Mouse (Mus musculus) midbrain, embryonic 11.5 days (tissue): Measurements from ENCODE around the gene Vopp1. TPM values are rescaled to one million over a fixed set of nuclear protein-coding genes. Genes with fewer than 3 reads are reported as not detected.

Source experiments
- ATAC-seq: fragments of 200-750 bp; cut with Nextera tagmentation; 2 replicates; pipeline ENCODE4 v1.8.0; 2017; ENCODE audit warnings: moderate TSS enrichment, moderate library complexity; ENCODE audit not compliant: low FRiP score
- DNase-seq: peaks from one replicate; pipeline ENCODE4 v3.0.0; 2015; ENCODE audit warnings: low spot score; ENCODE audit errors: missing footprints
- H3K27ac ChIP-seq: fragments of 300-500 bp; sonication (generic); 2 replicates; pipeline ENCODE4 v1.5.1; 2014; ENCODE audit warnings: low read depth, low read length
- H3K27me3 ChIP-seq: fragments of 300-500 bp; sonication (generic); 2 replicates; pipeline ENCODE4 v1.6.1; 2014; ENCODE audit warnings: mild to moderate bottlenecking, low read length, moderate library complexity, mixed read lengths; ENCODE audit not compliant: control insufficient read depth, insufficient read depth
- H3K36me3 ChIP-seq: fragments of 300-500 bp; sonication (generic); 2 replicates; pipeline ENCODE4 v1.6.1; 2014; ENCODE audit warnings: mild to moderate bottlenecking, low read length, moderate library complexity, mixed read lengths; ENCODE audit not compliant: control insufficient read depth, insufficient read depth
- H3K4me1 ChIP-seq: fragments of 300-500 bp; sonication (generic); 2 replicates; pipeline ENCODE4 v1.6.1; 2014; ENCODE audit warnings: low read length; ENCODE audit not compliant: control insufficient read depth, insufficient read depth
- H3K4me2 ChIP-seq: fragments of 300-500 bp; sonication (generic); 2 replicates; pipeline ENCODE4 v1.6.1; 2014; ENCODE audit warnings: mild to moderate bottlenecking, moderate library complexity
- H3K4me3 ChIP-seq: fragments of 300-500 bp; sonication (generic); 2 replicates; pipeline ENCODE4 v1.5.1; 2014; ENCODE audit warnings: low read depth, low read length
- H3K9ac ChIP-seq: fragments of 300-500 bp; sonication (generic); 2 replicates; pipeline ENCODE4 v1.6.1; 2014; ENCODE audit warnings: low read length
- H3K9me3 ChIP-seq: fragments of 300-500 bp; sonication (generic); 2 replicates; pipeline ENCODE4 v1.6.1; 2016; ENCODE audit warnings: low read length; ENCODE audit not compliant: control insufficient read depth
- WGBS: fragments of 180-500 bp; shearing (Covaris S2); extraction: QIAGEN DNeasy Blood & Tissue Kit; methylation state at CpG from one replicate; pipeline ENCODE4 v1.1.7; 2014; 5-methylcytosine and 5-hydroxymethylcytosine counted together
- polyA plus RNA-seq: library from polyadenylated mRNA; unstranded; fragments of >200 nt; fragmentation: Nextera tagmentation; extraction: Ambion mirVana; gene quantifications from 2 replicates; pipeline ENCODE4 v1.2.1, GENCODE M21; 2014

The Vopp1 gene
- polyA plus RNA-seq, 1 experiment from 2014 or later, result 71.1 TPM

DNA sequence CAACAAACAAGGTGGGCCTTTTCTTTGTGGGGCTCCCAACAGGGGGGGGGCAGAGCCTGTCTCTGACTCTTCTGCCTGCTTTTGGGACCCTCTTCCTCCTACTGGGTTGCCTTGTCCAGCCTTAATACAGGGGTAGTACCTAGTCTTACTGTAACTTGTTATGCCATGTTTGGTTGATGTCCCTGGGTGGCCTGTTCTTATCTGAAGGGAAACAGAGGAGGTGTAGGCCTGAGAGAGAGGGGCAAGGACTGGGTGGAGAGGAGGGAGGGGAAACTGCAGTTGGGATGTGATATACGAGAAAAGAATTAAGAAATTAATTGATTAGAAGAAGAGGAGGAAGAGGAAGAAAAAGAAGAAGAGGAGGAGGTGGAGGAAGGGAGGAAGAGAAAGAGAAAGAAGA, 58.7 kb downstream of the Vopp1 start:
- WGBS, result 88% methylated on average over 1 of the region's 1 CpGs
- H3K36me3 ChIP-seq, result no peaks in the 10 kb centered on the region

DNA sequence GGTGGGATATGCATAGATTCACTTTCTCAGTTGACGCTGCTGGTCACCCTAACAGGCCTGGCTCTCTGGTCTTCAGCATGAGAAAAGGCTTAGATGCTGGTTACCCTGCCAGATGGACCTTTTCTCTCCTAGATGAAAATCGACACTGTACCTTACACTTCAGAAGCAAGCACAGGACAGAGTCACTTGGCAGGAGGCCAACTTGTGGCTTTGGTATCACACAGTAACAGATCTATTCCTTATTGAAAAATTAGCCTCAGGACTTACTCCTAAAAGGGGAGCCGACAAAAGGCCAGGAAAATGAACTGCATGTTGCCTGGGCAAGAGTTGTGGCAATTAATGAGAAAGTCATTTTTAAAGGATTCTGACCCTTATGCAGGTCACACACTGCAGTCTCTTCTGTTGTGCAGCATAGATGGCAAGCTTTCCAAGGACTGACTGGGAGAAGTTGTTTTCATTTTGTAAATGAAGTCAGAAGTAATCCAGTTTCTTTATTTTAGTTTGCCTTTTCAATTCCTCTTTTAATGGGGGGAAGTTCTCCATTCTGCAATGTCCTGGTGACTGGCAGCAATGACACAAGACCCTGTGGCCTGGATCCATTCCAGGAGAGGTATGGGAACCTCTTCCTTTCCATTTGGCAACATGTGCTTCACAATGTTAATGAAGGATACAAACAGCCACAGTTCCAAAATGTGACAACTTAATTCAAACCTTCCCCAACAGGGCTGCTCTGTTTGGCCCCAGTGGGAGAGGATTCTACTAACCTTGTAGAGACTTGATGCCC, 59.7 kb downstream of the Vopp1 start:
- DNase-seq, result peak; percentile 31
- H3K4me1 ChIP-seq, result no peaks in the 10 kb centered on the region
- 84% methylated on average over 3 of the region's 3 CpGs for WGBS
- H3K4me3 ChIP-seq, result no peak overlapping the region
- H3K36me3 ChIP-seq, result no peaks in the 10 kb centered on the region
- no peak overlapping the region for H3K27ac ChIP-seq
- no peak for ATAC-seq
- H3K27me3 ChIP-seq, result no peaks in the 10 kb centered on the region
- H3K9me3 ChIP-seq, result no peaks in the 10 kb centered on the region
- no peak overlapping the region for H3K9ac ChIP-seq
- H3K4me2 ChIP-seq, result no peak overlapping the region

More for the DNA sequence above, 58.7 kb downstream of the Vopp1 start:
- Histone ChIP-seq H3K9ac (no peak overlapping the region), H3K27ac (no peak overlapping the region), H3K4me1 (no peaks in the 10 kb centered on the region), H3K4me2 (no peak overlapping the region), H3K9me3 (no peaks in the 10 kb centered on the region), H3K27me3 (no peaks in the 10 kb centered on the region), H3K4me3 (no peak overlapping the region)
- no peak for ATAC-seq
- no peak for DNase-seq

DNA sequence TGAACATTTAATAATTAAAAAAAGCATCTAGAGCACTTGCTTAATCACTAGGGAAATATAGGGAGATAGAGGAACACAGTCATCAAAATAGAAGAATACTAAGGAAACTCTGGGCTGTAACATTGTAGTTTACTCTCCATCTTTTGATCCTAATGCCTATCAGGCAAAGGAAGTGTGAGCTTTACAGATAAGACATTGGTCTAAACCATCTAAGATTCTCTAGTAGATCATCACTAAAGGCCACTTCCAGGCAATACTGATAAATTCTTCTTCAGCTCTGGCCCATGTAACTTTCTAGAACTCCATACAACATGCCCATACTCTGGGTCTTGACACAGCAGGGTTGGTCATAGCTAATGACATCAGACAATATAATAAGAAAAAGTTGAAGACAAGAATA, 61.9 kb downstream of the Vopp1 start:
- H3K4me1 ChIP-seq, result no peaks in the 10 kb centered on the region
- ATAC-seq, result no peak
- H3K27ac ChIP-seq, result no peak overlapping the region
- no peaks in the 10 kb centered on the region for H3K9me3 ChIP-seq
- H3K4me3 ChIP-seq, result no peak overlapping the region
- H3K9ac ChIP-seq, result no peak overlapping the region
- peak; percentile 4 for DNase-seq
- H3K27me3 ChIP-seq, result no peaks in the 10 kb centered on the region
- H3K4me2 ChIP-seq, result no peak overlapping the region
- no peaks in the 10 kb centered on the region for H3K36me3 ChIP-seq

DNA sequence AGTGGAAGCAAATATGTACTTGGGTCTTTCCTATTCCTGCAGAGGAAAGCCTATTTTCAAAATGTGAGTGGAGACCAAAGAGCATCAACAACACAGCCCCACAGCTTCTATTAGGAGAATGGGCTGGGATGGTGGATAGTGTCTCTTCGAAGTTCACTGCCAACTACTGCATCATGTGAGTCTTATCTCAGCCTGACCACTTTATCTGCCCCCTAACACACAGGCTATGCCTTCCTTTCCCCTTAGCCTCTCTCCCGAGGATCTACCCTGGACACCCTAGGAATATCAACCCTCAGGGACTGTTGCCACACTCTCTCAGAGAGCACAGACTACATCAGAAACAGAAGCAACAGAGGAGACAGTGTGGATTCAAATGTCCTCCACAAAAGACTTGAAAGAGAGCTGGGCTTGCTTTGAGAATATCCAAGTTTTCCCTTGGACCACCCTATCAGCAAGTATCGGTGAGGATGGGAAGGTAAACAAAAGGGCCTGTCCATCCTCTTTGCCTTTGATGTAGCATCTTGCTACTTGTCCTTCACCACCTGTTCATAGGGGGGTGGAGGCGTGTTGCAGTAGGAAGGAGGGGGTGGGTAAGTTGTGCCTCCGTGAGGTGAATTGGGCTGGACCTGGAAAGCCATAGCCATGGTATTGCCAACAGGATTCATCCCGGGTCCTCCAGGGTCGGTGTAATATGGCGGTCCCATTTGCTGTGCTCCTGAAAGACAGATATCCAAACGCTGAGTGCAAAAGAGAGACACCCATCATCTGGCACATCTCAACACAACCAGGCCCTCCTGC, 70.8 kb downstream of the Vopp1 start:
- no peak for ATAC-seq
- Histone ChIP-seq H3K4me2 (no peak overlapping the region), H3K9me3 (no peaks in the 10 kb centered on the region), H3K4me1 (no peaks in the 10 kb centered on the region), H3K36me3 (no peaks in the 10 kb centered on the region; the same call in 1 of the 2 replicates), H3K27ac (no peak overlapping the region), H3K27me3 (no peaks in the 10 kb centered on the region), H3K9ac (no peak overlapping the region), H3K4me3 (no peak overlapping the region)
- 91% methylated on average over 9 of the region's 9 CpGs for WGBS
- peak; percentile 21 for DNase-seq

DNA sequence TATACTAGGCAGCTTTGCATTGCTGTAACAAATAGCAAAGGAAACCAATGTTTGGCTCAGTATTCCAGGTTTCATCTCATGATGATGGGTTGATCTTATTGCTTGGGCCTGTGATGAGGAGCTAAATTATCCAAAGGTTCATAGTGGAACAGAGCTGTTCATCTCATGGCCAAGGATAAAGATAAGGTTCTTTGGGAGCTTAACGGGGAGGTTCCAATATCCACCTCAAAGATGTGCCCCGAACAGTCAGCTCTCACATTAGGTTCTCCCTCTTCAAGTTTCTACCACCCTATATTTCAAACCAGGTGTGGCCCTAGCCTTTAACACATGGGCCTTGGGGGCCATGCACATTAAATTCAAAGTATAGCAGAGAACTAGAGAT, 79.2 kb downstream of the Vopp1 start:
- Histone ChIP-seq H3K27me3 (no peaks in the 10 kb centered on the region), H3K36me3 (no peaks in the 10 kb centered on the region), H3K4me1 (no peaks in the 10 kb centered on the region), H3K27ac (no peak overlapping the region), H3K9ac (no peak overlapping the region), H3K9me3 (no peaks in the 10 kb centered on the region), H3K4me2 (no peak overlapping the region), H3K4me3 (no peak overlapping the region)
- no peak for DNase-seq
- no peak for ATAC-seq
- 89% methylated on average over 2 of the region's 2 CpGs for WGBS

DNA sequence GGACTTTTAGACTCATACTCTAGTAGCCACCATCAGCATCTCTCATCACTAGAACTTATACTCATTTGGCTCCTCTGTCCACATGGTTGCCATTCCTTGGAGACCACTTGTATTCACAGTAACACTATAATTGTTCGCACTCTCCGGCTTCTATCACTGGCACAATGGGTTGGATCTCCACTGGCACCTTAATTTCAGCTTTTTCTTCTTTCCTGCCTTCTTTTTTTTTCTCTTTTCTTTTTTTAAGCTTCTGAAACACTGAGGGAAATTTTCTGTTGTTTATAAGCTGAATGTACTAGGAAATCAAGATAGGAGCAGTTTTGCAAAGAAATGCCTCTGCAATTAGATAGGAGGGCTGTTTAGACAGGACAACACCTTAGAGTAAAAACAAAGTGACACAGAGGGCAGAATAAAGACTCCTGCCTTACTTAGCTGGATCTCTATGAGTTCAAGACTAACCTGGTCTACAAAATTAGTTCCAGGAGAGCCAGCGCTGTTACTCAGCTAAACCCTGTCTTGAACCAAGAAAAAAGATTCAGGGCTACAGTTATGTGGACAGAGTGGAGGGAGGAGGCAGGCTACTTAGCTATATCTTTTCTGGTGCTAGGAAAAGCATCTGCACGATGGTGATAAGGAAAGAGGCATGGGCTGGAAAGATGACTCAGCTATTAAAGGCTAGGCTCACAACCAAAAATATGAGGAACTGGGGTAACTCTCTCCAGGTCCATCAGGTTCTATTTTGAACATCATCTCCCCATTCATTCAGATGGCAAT, 79.8 kb downstream of the Vopp1 start:
- H3K27ac ChIP-seq, result no peak overlapping the region
- no peaks in the 10 kb centered on the region for H3K27me3 ChIP-seq
- H3K9me3 ChIP-seq, result no peaks in the 10 kb centered on the region
- DNase-seq (no peak), ATAC-seq (no peak)
- H3K4me2 ChIP-seq, result no peak overlapping the region
- WGBS, result 95% methylated on average over 4 of the region's 4 CpGs
- no peaks in the 10 kb centered on the region for H3K4me1 ChIP-seq
- no peak overlapping the region for H3K9ac ChIP-seq
- H3K36me3 ChIP-seq, result no peaks in the 10 kb centered on the region
- no peak overlapping the region for H3K4me3 ChIP-seq

DNA sequence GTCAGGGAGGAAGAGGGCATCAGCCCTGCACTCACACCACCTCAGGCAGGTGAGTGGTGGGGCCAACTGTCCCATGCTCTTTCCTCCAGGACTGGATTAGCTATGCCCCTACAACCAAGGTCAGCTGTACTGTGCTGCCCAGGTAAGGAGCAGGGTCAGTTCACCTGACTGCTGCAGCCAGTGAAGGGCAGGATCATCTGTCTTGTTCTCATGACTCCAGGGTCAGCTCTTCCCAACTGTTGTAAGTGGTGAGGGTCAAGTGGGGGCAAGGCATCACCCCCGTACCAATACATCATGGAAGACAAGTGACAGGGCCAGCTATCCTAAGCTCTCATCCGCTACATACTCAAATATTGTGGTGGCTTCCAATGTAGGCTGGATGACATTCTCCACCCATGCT, 80.8 kb downstream of the Vopp1 start:
- H3K27me3 ChIP-seq, result no peaks in the 10 kb centered on the region
- no peak for DNase-seq
- no peak overlapping the region for H3K4me2 ChIP-seq
- 89% methylated on average over 2 of the region's 2 CpGs for WGBS
- H3K36me3 ChIP-seq, result no peaks in the 10 kb centered on the region
- 0 out of 2 replicates have a peak, but pooled peaks have one; percentile 14 for ATAC-seq
- H3K27ac ChIP-seq, result no peak overlapping the region
- H3K4me3 ChIP-seq, result no peak overlapping the region
- H3K9me3 ChIP-seq, result no peaks in the 10 kb centered on the region
- no peaks in the 10 kb centered on the region for H3K4me1 ChIP-seq
- H3K9ac ChIP-seq, result no peak overlapping the region

DNA sequence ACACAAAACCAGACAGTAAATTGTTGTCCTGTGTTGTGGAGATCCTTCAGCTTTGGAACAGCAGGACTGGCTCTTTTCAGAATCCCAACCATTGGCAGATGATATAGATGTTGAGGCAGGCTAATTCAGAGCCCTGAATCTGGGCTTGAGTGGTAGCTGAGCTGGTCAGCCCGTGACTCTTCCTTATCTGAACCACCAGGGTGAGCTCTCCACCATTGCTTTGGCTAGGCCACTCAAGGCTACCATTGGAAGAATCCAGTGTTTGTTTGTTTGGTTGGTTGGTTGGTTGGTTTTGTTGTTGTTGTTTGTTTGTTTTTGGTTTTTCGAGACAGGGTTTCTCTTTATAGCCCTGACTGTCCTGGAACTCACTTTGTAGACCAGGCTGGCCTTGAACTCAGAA, 81.6 kb downstream of the Vopp1 start:
- ATAC-seq (no peak), DNase-seq (no peak)
- H3K4me2 ChIP-seq, result no peak overlapping the region

DNA sequence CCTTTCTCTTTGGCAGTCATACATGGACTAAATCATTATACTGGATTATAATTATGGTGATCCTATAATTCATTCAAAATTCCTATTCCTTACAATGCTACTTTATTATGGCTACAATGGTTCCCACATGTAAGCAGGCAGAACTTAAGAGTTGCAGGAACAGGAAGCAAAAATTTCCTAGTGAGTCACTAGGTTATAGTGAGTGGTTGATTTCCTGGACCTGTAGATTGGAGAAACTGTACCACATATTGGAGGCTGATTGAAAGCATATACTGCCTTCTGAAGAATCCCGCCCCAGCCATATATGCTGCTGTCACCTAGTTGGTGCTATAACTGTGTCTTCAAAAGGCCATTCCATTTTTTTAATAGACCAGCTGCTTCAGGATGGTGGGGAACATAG, 82.2 kb downstream of the Vopp1 start:
- H3K27ac ChIP-seq, result no peak overlapping the region
- 0 out of 2 replicates have a peak, but pooled peaks have one; percentile 14 for ATAC-seq
- H3K4me3 ChIP-seq, result no peak overlapping the region
- no peak for DNase-seq
- H3K9me3 ChIP-seq, result no peaks in the 10 kb centered on the region
- no peaks in the 10 kb centered on the region for H3K27me3 ChIP-seq
- no peak overlapping the region for H3K9ac ChIP-seq
- 93% methylated on average over 1 of the region's 1 CpGs for WGBS
- no peaks in the 10 kb centered on the region for H3K36me3 ChIP-seq
- H3K4me2 ChIP-seq, result no peak overlapping the region
- H3K4me1 ChIP-seq, result no peaks in the 10 kb centered on the region

More for the DNA sequence above, 81.6 kb downstream of the Vopp1 start:
- Histone ChIP-seq H3K9me3 (no peaks in the 10 kb centered on the region), H3K36me3 (no peaks in the 10 kb centered on the region), H3K4me3 (no peak overlapping the region), H3K4me1 (no peaks in the 10 kb centered on the region), H3K27me3 (no peaks in the 10 kb centered on the region), H3K27ac (no peak overlapping the region), H3K9ac (no peak overlapping the region)
- WGBS, result 75% methylated on average over 2 of the region's 2 CpGs
